In the genomic region with DNA sequence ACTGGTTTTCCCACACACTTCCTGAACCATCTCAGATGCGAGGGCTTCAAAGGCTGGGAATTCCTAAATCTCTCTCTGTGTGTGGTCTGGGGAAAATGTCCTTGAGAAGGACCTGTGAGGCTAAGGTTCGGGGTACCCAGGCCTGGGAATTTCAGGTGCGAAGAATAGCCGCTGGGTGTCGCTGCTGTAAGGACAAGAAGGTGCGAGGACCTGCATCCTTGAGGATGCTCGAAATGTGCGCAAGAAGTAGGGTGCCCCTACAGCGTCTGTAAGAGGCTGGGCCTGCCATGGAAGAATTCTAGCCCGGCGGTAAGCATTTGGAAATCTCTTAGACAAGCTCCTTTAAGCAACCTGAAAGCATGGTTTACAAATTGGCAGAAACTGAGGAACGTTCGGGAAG, we compare ENCODE assay signal across 8 mouse cellular contexts. TPM values are rescaled to one million over a fixed set of nuclear protein-coding genes. Genes with fewer than 3 reads are reported as not detected.
A peak's percentile ranks its signal among the peaks of the same experiment; 100 is the strongest.
DNase-seq lines count a peak whose midpoint lies in the region; ATAC-seq and TF ChIP-seq lines count a peak whose summit lies in the region.

No protein-coding gene starts in this region.

- TF ChIP-seq POLR2A in heart, adult 2 months (IDR thresholded peaks at IDR 0.05; ENCODE audit: insufficient read depth, low read depth, low read length): no peak
- TF ChIP-seq POLR2A in ES-Bruce4 (IDR thresholded peaks at IDR 0.05; ENCODE audit: insufficient read depth, low read length): no peak
- TF ChIP-seq POLR2A in small intestine, adult 2 months (IDR thresholded peaks at IDR 0.05; ENCODE audit: low read depth, low read length): no peak

- no peak overlapping the region for H3K4me3 ChIP-seq in heart, adult 2 months
- no peak overlapping the region for H3K4me3 ChIP-seq in ES-Bruce4 (ENCODE audit: low read depth, low read length)
- H3K4me3 ChIP-seq in embryonic facial prominence, embryonic 13.5 days: no peak overlapping the region
- H3K4me3 ChIP-seq in small intestine, adult 2 months (ENCODE audit: low read depth, low read length): peak overlapping the region; percentile 52

- no peaks in the 10 kb centered on the region for H3K79me2 ChIP-seq in heart, adult 2 months (replicated peaks; ENCODE audit: control insufficient read depth, insufficient read depth, low read length)

- WGBS in heart, adult 2 months: 5% methylated on average over 13 of the region's 13 CpGs
- 3% methylated on average over 13 of the region's 13 CpGs for WGBS in embryonic facial prominence, embryonic 13.5 days
- WGBS in small intestine, adult 2 months: 3% methylated on average over 13 of the region's 13 CpGs

- H3K36me3 ChIP-seq in heart, adult 2 months (ENCODE audit: control insufficient read depth, insufficient read depth, low read length): no peaks in the 10 kb centered on the region
- H3K36me3 ChIP-seq in ES-Bruce4 (ENCODE audit: control insufficient read depth, insufficient read depth, low read length, poor library complexity, severe bottlenecking): no peaks in the 10 kb centered on the region
- no peaks in the 10 kb centered on the region for H3K36me3 ChIP-seq in embryonic facial prominence, embryonic 13.5 days
- no peaks in the 10 kb centered on the region for H3K36me3 ChIP-seq in small intestine, adult 2 months (ENCODE audit: control insufficient read depth, insufficient read depth, low read length)

- H3K9ac ChIP-seq in heart, adult 2 months (ENCODE audit: low read depth, low read length): no peak overlapping the region
- no peak overlapping the region for H3K9ac ChIP-seq in ES-Bruce4 (ENCODE audit: low read depth, poor library complexity, severe bottlenecking)
- H3K9ac ChIP-seq in embryonic facial prominence, embryonic 13.5 days: no peak overlapping the region

- H3K4me2 ChIP-seq in embryonic facial prominence, embryonic 13.5 days: peak overlapping the region; percentile 43; the same call in 1 of the 2 replicates

- peak; percentile 63 for TF ChIP-seq CTCF in heart, adult 2 months (IDR thresholded peaks at IDR 0.05)
- TF ChIP-seq CTCF in ES-Bruce4 (IDR thresholded peaks at IDR 0.05; ENCODE audit: low read depth, low read length): peak; percentile 75
- TF ChIP-seq CTCF in small intestine, adult 2 months (IDR thresholded peaks at IDR 0.05; ENCODE audit: extremely low read depth, insufficient read length, insufficient replicate concordance, low read depth, low read length): peak; percentile 55; the same call in 1 of the 2 replicates

- H3K4me1 ChIP-seq in heart, adult 2 months (ENCODE audit: control insufficient read depth, insufficient read depth, low read length): no peaks in the 10 kb centered on the region
- no peaks in the 10 kb centered on the region for H3K4me1 ChIP-seq in ES-Bruce4 (ENCODE audit: control insufficient read depth, insufficient read depth, low read length)
- peaks cover 12% of the 10 kb centered on the region for H3K4me1 ChIP-seq in embryonic facial prominence, embryonic 13.5 days
- no peaks in the 10 kb centered on the region for H3K4me1 ChIP-seq in small intestine, adult 2 months (ENCODE audit: control insufficient read depth, insufficient read depth, insufficient read length, low read length)

- peaks cover 9% of the 10 kb centered on the region for H3K27me3 ChIP-seq in heart, adult 2 months (ENCODE audit: control insufficient read depth, insufficient read depth, low read length)
- H3K27me3 ChIP-seq in ES-Bruce4 (ENCODE audit: control insufficient read depth, insufficient read depth, low read length, poor library complexity, severe bottlenecking): no peaks in the 10 kb centered on the region
- peaks cover 50% of the 10 kb centered on the region for H3K27me3 ChIP-seq in embryonic facial prominence, embryonic 13.5 days
- peaks cover 12% of the 10 kb centered on the region; the same call in 1 of the 2 replicates for H3K27me3 ChIP-seq in small intestine, adult 2 months (ENCODE audit: control insufficient read depth, insufficient read depth, low read length)

- H3K9me3 ChIP-seq in ES-Bruce4 (replicated peaks; ENCODE audit: control insufficient read depth, insufficient read depth, low read length, poor library complexity, severe bottlenecking): no peaks in the 10 kb centered on the region
- H3K9me3 ChIP-seq in embryonic facial prominence, embryonic 13.5 days: no peaks in the 10 kb centered on the region

- no peak for DNase-seq in heart, adult 2 months
- no peak for DNase-seq in heart, adult 9 months (ENCODE audit: low spot score in 2 of 2)
- no peak for DNase-seq in urinary bladder, adult 2 months (ENCODE audit: low spot score)

- no peak for ATAC-seq in embryonic facial prominence, embryonic 13.5 days (ENCODE audit: insufficient number of reproducible peaks, insufficient read depth, low FRiP score, low TSS enrichment, low read depth)
- ATAC-seq in inflammation-experienced regulatory T-cells, adult 6 months: peak; percentile 66
- ATAC-seq in megakaryocyte progenitor cell, adult 5-6 weeks (replicated peaks; ENCODE audit: poor library complexity): peak; percentile 75

- H3K27ac ChIP-seq in heart, adult 2 months: no peak overlapping the region
- no peak overlapping the region for H3K27ac ChIP-seq in ES-Bruce4 (ENCODE audit: insufficient read depth, low read length)
- no peak overlapping the region for H3K27ac ChIP-seq in embryonic facial prominence, embryonic 13.5 days
- no peak overlapping the region for H3K27ac ChIP-seq in small intestine, adult 2 months (ENCODE audit: insufficient read depth, low read depth, low read length)

- TF ChIP-seq EP300 in heart, adult 2 months (IDR thresholded peaks at IDR 0.05; ENCODE audit: insufficient read depth, low read depth, low read length): no peak
- TF ChIP-seq EP300 in ES-Bruce4 (IDR thresholded peaks at IDR 0.05; ENCODE audit: insufficient read depth, low read depth, low read length): no peak

- intact Hi-C loops in heart, adult 2 months (cut with DNase I): loop anchor here (2.0 kb wide), 1 partner anchor 72 kb away; no protein-coding TSS in a partner anchor

RNA-seq across cellular contexts. Expression of a gene that starts 32.7 kb away (rescaled TPM):
- under 1 TPM; 0.36 to 0.47 TPM for total RNA-seq in heart, adult 2 months (2021)
- 1.1 and 1.4 TPM in 2 replicates for polyA plus RNA-seq in heart, adult 2 months (2012; rRNA removed)
- polyA plus RNA-seq in ES-Bruce4 (2011; ENCODE audit: insufficient read depth, insufficient read length, low read depth, missing spikeins): 0.44 and 0.81 TPM in 2 replicates
- polyA plus RNA-seq in embryonic facial prominence, embryonic 13.5 days (2015; fragmentation: Nextera tagmentation; extraction: Ambion mirVana): 0.81 and 1.4 TPM in 2 replicates
- polyA plus RNA-seq in inflammation-experienced regulatory T-cells, adult 6 months (2017; shearing (Covaris generic)): 1 to 10 TPM in 2 of 3 experiments, under 1 TPM in 1; 0.44 to 2.0 (median 1.4) TPM
- total RNA-seq in megakaryocyte progenitor cell, adult 5-6 weeks (2015): not detected in 2 replicates
- total RNA-seq in megakaryocyte progenitor cell, adult 5-6 weeks (2017): not detected in 2 replicates
- 0.11 TPM in 1 of 2 replicates, not detected in the other for polyA plus RNA-seq in small intestine, adult 2 months (2012; rRNA removed)
- 0.14 and 0.25 TPM in 2 replicates for polyA plus RNA-seq in urinary bladder, adult 2 months (2012; rRNA removed)

RNA-seq across cellular contexts. Expression of a gene that starts 45.8 kb away (rescaled TPM):
- not detected for total RNA-seq in heart, adult 2 months (2021)
- not detected in 2 replicates for polyA plus RNA-seq in heart, adult 2 months (2012; rRNA removed)
- 11.4 and 12.5 TPM in 2 replicates for polyA plus RNA-seq in ES-Bruce4 (2011; ENCODE audit: insufficient read depth, insufficient read length, low read depth, missing spikeins)
- polyA plus RNA-seq in embryonic facial prominence, embryonic 13.5 days (2015; fragmentation: Nextera tagmentation; extraction: Ambion mirVana): 0.99 and 1.0 TPM in 2 replicates
- not detected for polyA plus RNA-seq in inflammation-experienced regulatory T-cells, adult 6 months (2017; shearing (Covaris generic))
- not detected in 2 replicates for total RNA-seq in megakaryocyte progenitor cell, adult 5-6 weeks (2015)
- not detected in 2 replicates for total RNA-seq in megakaryocyte progenitor cell, adult 5-6 weeks (2017)
- not detected in 2 replicates for polyA plus RNA-seq in small intestine, adult 2 months (2012; rRNA removed)
- not detected in 2 replicates for polyA plus RNA-seq in urinary bladder, adult 2 months (2012; rRNA removed)

RNA-seq across cellular contexts. Expression of a gene that starts 51.2 kb away (rescaled TPM):
- total RNA-seq in heart, adult 2 months (2021): under 1 TPM; 0.07 to 0.13 TPM
- polyA plus RNA-seq in heart, adult 2 months (2012; rRNA removed): 0.18 and 0.23 TPM in 2 replicates
- polyA plus RNA-seq in ES-Bruce4 (2011; ENCODE audit: insufficient read depth, insufficient read length, low read depth, missing spikeins): 0.61 and 0.81 TPM in 2 replicates
- polyA plus RNA-seq in embryonic facial prominence, embryonic 13.5 days (2015; fragmentation: Nextera tagmentation; extraction: Ambion mirVana): 0.45 and 0.52 TPM in 2 replicates
- under 1 TPM in 1 of 3 experiments, not detected in 2; 0.25 TPM for polyA plus RNA-seq in inflammation-experienced regulatory T-cells, adult 6 months (2017; shearing (Covaris generic))
- 0.12 and 0.22 TPM in 2 replicates for total RNA-seq in megakaryocyte progenitor cell, adult 5-6 weeks (2015)
- not detected in 2 replicates for total RNA-seq in megakaryocyte progenitor cell, adult 5-6 weeks (2017)
- 0.51 and 0.79 TPM in 2 replicates for polyA plus RNA-seq in small intestine, adult 2 months (2012; rRNA removed)
- polyA plus RNA-seq in urinary bladder, adult 2 months (2012; rRNA removed): 0.12 and 0.18 TPM in 2 replicates
